Mouse (Mus musculus) right cerebral cortex, postnatal 36 days (tissue): Measurements from ENCODE around the gene Gpsm1.
A peak's percentile ranks its signal among the peaks of the same experiment; 100 is the strongest.

Source experiments
- DNase-seq, 2 experiments: peaks; one replicate each; pipeline ENCODE4 v3.0.0; 2022; ENCODE audit warnings: low spot score in 2 of 2, mixed read lengths in 1 of 2

Gpsm1 gene

DNA sequence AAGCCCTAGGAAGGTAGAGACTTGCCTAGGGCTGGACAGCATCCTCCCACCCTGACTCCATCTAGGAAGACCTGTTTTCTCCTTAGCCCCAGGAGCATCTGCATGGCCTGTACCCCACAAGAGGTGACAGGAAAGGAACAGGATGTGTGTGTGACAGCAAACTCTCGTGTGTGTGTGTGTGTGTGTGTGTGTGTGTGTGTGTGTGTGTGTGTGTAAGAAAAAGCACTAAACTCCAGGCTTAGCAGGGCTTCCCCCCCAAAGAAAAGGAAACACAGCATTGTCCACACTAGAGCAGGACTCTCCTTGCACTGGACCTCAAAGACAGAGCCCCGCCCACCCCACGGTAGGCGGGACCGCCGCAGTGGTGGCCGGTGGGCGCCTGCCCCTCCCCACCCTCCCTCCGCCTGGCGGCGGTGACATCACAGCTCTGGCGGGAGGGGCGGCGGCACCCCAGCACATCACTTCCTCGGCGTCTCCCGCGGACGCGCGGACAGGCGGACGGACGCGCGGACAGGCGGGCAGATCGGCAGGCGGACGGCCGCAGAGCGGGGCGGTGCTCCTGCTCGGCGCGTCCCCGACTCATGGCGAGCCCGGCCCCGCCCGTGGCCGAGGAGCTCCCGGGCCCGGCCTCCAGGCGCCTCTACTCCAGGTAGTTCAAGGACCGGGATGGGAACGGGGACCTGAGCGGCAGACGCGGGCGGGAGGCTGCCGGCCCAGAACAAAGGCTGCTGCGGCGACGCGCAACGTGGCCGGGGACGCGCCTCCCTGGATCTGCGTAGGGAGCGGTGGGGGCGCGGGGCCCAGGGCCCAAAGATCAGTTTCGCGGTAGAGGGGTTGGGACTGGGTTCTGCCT is at the start of gene Gpsm1:
Gpsm1 (plus strand) TSS at position 444 of the 853 bp plus-strand sequence.
- peak; percentile 73 to 74 for DNase-seq

DNA sequence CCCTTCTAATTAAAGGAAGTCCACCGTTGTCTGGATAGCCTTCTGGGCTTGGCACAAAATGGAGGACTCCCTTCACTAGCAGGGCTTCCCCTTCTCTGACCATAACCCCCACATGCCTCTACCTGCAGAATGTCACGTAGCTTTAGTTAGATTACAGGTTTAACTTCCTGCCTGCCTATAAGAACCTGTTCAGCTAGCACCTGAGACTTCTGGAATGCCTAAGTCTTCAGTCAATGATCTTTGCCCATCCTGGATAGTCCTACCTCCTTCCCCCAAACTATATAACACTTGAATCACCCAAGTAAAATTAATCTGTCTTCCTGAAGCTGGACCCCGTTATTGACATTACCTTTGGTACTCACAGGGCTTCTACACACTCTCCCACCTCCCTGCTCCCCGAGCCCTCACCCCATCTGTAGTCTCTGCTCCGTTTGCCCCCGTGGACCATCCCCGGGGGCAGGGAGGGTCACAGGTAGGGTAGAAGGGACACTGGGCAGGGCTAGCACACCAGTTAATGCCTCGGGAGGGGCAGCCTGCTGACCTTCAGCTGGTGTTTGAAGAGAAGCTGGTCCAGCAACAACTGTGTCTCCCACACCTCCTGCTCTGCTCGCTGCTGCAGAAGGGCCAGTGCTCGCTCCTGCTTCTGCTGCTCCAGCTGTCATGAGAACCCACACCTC is 49.1 kb upstream of the Gpsm1 start:
- DNase-seq: no peak

DNA sequence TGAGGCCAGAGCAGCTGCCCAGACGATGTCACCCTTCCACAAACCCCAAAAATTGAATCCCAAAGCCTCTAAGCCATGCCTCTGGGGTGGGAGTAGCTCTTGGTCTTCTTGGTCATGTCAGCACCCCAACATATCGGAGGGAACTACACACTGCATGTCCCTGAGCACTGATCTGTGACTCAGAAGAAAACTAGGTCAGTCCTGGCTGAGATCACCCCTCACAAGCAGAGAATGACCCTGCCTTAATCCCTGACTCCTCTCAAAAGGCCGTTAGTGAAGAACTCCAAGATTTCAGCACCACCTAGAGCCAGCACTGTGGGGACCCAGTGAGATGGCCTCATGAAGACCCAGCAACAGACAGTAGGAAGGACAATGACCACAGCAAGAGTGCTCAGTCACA is 47.1 kb upstream of the Gpsm1 start:
- DNase-seq: no peak

DNA sequence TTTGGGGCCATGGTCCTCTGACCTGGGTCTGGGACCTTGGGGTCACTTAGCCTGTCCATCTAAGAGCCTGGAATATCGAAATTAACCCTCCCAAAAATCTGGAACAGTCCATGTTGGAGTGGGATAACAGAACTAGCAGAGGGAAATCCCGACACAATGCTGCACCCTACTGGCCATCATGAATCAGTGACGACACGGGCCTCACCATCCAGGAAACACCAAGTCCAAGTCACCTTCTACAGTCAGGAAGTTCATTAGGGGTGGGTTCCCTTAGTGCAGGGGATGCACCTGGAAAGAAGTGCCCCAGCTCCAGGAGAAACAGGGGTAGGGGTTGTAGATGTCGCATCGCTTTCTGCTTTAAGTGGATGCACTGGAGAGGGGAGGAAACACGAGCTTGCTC is 41.7 kb upstream of the Gpsm1 start:
- DNase-seq: peak in 1 of 2 experiments; percentile 21

DNA sequence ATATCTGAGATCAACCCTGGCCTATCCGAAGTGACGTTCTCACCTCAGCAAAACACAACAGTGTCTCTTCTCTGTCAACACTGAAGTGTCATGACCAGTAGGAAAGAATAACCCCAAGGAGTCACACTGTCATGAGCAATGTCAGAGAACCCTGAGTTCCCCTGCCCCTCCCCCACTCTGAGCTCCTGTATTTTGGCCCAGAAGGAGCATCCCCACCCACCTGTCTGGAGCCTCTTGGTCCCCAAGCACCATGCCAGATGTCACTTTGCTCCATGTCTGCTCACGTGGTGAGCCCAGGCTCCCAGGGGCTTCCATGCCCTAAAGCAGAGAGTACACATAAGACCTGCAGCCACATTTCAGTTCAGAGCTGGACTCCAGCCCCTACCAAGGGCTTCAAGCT is 35.6 kb upstream of the Gpsm1 start:
- no peak for DNase-seq

DNA sequence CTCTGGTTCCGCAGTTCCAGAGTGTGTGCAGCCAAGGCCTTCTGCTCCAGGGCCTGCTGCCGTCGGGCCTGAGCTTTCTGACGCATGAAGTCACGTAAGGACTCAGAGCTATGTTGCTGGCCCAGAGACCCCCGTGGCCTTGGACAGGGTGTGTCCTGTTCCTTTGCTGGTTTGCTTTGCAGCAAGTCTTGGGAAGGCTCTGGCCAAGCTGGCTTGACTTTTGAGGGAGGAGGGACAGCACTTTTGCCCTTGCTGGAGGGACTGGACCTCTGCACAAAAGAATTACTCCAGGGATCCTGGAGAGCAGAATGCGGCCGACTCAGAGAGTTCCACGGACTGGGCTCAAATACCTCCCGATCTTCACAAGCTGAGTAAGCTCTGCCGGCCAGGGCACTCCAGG is 34.7 kb upstream of the Gpsm1 start:
- DNase-seq: no peak

DNA sequence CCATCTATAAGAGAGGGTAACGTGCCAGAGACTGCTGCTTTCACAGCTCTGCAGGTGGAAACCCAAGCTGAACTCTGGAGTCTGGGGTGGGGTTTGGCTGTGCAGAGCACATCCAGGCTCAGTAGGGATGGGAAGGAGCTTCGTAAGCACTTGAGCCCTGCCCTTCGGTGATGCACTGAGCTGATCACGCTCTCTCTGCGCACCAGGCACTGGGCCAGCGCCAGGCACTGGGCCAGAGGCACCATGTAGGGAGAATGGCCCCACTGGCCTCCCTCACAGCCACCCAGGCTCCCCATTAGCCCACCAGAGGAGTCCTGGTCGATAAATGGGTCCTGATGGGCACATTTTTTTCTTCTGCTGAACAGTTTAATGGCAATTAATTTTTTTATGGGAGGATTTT is 29.5 kb upstream of the Gpsm1 start:
- no peak for DNase-seq

DNA sequence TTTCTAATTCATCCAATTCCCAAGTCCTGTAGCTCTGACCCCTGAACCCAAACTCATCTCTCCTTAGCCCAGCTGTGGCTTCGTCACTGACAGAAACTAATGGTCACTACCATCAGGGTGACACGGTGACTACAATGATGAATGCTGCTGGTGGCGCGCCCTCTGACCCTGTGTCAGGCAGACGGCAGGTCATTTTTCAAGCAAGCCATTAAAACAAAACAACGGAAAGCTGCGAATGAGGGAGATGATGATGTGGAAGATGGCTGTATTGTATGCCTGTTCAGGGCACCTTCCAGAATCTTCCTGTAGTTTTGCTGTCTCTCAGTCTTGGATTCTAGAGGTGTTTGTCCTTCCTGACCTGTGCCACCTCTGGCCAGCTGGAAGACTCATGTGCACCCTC is 28.9 kb upstream of the Gpsm1 start:
- no peak for DNase-seq

DNA sequence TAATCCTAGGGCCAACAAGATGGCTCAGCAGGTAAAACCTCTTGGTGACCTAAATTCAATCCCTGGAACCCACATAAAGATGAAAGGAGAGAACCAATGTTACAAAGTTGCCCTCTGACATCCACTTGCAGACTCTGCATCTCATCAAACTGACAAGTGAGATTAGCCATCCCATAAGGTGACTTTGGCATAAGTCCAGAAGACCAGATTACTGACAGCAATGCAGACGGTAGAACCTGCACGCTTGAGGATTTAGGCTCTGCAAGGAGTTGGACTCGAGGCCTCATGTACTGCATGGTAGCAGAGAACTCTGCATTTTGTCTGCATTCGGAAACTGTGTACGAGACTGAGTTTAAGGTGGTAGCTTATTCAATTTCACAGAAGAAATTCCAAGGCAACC is 25.2 kb upstream of the Gpsm1 start:
- no peak for DNase-seq

DNA sequence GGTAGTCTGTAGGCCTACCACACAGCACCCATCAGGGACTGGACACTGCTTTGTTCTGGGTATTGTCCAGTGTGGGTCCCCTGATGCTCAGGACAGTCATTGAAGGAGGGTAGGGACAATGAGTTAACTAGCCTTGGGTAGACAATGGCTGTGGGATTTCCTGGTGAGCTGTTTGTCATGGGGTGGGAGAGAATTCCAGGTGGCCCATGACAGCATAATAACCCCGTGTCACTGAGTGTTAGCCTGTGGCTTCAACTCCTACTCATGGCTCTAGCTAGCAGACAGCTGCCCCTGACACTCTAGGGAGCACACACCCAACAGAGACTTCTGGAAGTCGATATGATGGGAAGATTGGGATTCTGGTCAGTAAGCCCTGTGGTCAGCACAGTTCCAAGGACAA is 20.9 kb upstream of the Gpsm1 start, which contains the start of gene Ccdc187:
Ccdc187 (minus strand) TSS at position 101 of the 400 bp plus-strand sequence.
- no peak for DNase-seq

DNA sequence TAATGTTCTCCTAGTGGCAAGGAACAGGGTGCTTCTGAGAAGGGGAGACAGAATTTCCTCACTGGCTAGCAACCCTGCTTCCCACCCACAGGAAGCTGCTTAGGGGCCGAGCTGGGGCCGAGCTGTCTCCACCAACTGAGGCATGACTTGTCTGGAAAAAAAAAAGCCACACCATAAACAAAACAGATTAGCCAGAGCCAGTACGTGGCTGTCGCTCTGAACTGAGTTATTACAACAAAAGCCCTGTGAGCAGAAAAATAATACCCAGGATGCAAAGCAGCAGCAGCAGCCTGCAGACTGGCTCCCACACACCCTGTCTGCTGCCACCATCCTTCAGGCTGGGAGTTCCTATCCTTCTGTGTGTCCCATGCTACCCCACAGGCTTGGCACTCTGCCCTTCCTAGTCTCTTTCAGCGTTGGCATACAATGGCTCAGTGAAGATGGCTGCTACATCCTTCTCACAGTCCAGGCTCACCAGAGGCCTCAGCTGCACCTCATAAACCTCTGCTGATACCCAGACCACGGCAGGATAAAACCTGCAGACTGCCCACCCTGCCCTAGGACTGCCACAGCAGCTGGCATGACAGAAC is 18.6 kb upstream of the Gpsm1 start:
- DNase-seq: peak; percentile 69 to 77

DNA sequence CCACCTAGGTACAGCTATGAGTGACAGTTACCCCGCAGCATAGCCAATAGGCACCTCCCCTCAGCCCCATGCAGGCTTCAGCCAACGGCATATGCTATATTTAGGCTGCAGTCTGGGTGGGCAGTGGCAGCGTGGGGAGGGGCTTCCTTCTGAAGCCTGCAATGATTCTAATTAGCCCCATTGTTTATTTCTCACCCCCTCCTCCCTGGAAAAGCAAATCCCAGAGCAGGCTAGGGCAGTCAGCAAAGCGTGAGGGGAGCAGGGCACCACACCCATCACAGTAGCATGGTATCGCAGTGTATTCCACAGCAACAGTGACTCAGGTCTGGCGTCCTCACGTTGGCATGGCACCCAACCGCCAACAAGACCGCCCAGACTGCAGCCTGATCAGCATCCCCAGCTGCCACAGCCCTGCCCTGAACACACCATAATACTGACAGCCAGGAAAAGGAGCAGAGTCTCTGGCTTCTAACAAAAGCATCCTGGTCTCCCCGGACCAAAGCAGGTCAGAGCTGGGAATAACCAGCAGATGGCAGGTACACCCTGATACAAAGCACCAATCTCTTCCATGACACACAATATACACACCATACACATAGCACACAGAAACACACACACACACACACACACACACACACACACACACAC is 17.0 kb upstream of the Gpsm1 start:
- DNase-seq: peak; percentile 69 to 71

DNA sequence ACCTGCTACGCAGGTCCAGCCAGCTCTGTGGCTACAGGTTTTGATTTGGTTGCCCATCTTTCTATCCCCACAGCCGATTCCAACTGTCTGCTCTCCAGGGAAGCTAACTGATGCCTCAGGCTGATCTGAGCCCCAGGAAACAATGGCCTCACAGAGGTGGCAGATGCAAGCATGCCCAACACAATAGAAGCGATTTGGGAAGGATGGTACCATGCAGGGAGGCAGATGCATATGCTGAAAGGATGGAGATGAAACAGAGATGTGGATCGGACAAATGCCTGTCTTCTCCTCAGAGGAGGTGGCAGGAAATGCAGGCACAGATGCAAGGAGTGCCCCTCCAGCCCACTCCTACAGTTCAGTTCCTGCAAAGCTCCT is 16.5 kb upstream of the Gpsm1 start:
- DNase-seq: no peak

DNA sequence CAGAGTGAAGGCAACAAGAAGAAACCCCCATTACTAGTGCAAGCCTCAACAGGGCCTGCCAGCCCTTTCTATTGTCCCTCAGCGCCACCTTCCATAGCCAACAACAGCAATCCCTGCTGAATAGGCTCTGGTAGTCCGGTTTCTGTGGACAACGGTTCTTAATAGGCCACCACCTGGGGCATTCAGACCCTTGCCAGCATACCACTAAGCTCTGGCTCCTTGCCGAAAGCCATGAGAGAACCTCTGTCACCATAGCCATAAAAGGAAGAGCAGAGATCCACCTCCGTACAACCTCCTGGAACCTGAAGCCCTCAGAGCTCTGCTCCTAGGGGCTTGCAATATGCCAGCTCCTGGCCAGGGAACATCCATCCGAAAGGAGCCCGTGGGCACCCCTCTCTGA is 16.0 kb upstream of the Gpsm1 start:
- no peak for DNase-seq

DNA sequence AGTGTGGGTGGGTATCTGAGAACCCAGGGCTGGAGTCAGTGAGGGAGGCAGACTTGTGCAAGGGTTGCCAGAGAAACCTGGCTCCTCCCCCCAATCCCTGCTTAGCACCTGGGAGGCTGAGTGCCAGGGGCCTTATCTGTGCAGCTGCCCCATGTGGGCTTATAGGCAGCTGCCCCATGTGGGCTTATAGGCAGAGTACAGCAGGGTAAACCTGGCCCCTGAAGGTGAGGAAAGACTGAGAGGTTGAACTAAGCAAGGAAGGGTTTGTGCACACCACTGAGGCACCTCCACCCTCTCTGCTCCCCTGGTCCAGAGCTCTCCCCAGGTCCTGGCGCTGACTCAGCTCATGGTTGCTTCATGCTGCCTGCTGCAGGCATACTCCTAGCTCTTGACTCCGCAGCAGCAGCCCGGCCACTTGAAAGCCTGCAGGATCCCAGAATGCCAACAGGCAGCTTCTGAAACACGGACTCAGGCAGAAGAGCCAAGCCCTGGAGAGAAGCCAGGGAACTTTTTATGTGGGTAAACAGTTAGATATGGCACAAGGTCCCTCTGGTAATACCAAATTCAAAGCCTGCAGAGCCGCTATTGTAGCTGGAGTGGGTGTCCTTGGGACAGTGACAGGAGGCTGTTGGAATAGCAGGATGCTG is 15.0 kb upstream of the Gpsm1 start:
- DNase-seq: no peak

DNA sequence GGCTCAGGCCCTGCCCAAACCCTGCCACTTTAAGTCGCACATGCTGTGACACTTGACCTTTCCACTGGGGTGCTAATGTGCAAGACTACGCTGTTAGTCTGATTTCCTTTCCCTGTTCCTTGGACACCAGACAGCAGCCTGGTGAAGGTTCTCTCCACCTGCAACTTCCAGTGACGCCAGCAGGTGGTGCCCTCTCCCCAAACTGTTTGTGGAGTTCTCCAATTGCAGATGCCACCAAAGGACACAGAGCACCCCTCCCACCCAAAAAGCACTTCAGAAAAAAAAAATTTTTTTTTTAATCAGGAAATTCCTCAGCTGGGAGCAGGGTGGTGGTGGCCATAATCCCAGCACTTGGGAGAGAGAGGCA is 14.5 kb upstream of the Gpsm1 start:
- DNase-seq: peak; percentile 77 to 81

DNA sequence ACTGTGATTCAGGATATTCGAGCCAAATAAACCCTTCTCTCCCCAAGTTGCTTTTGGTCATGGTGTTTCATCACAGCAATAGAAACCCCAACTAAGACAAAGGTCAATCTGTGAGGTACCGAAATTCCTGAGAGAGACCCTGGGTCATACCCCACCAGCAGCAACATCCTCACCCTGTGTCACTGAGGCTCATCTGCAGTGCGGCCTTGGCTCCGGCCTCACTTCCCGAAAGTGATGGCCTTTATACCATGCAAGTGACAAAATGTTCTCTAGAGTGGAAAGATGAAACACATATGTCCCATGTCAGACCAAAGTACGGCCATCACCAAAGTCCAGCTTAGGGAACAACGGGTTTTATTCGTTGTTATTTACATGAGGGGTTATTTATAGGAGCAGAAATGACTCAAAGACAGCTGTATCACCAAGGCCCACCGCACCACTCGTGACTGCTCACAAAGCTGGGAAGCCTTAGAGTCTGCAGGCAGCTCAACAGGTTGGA is 13.3 kb upstream of the Gpsm1 start:
- no peak for DNase-seq

DNA sequence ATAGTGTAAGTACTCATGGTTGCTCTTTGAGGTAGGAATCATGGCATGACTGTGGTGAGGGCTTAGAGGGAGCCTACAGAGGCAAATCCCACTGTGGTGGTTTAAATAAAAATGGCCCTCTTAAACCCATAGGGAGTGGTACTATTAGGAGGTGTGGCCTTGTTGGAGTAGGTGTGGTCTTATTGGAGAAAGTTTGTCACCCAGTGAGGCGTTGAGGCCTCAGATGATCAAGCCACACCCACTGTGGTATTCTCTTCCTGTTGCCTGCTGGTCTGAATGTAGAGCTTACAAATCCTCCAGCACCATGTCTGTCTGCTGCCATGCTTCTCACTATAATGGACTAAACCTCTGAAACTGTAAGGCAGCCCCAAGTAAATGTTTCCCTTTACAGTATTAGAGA is 10.6 kb upstream of the Gpsm1 start:
- DNase-seq: no peak

DNA sequence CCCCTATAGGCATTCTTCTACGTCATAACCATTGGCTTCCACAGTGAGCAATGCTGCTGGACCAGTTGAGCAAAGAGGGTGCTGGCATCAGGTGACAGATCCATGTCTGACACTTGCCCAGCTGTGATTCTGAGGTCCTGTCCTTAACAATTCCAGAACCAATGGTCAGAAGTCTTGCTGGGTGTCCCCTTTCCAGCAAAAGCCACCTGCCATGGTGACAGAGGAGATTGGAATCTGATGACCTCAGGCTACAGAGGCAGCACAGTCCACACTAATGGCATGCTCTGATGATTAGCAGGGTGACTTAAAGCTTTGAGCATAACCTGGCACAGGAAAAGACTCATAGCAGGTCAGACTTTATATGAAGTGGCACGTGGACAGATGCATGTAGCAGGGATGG is 9.8 kb upstream of the Gpsm1 start:
- no peak for DNase-seq

DNA sequence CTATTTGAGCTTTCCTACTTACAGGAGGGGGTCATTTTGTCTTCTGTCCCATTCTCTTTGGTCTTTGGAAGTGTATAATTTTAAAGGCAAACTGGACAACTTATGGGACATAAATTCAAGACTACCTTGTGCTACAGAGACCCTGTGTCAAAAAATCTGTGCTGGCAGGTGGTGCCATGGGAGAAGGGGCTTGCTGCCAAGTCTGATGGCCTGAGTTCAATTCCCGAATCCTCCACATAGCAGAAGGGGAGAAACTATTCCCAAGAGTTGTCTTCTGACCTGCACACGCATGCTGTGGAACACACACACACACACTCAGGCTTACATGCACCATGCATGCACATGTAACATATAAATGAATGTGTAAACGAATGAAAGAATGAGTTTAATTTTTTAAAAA is 8.6 kb upstream of the Gpsm1 start:
- no peak for DNase-seq

DNA sequence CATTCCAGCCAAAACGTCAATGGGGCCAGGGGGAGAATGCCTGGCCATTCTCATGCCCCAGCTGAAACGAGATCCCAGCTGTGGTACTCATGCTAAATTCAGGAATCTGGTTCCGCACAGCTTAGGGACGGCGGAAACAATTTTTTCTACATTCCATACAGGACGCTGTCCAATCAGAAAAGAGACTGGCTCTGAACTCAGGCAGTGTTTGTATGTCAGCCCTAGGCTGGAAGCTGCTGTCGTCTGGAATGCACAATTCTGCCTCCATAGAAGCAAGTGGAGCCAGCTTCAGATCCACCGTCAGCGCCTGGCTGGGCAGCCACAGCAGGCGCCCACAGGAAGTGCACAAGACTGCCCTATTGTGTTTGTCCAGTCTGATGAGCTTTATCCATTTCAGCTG is 5.6 kb upstream of the Gpsm1 start:
- no peak for DNase-seq

DNA sequence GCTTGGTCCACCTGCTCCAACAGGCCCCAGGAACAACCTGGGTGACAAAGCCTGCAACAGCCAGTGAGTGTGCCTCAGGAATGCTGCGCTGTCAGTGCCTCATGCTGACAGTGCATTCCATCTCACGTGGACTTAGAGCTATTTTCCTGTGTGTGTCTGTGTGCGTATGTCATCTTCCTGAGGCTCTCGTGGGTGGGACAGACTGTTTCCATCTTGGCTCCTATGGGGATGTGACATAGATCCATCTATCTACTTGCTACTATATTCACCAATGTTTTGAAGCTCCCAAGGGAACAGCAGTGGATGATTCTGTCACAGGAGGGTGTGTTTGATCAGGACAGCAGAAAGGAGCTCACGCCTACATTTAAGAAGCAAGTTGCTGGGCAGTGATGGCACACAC is 3.4 kb upstream of the Gpsm1 start:
- DNase-seq: no peak
